Mouse (Mus musculus): ENCODE results near the gene Arid2. TPM values are rescaled to one million over a fixed set of nuclear protein-coding genes. Genes with fewer than 3 reads are reported as not detected.
"Not testable (repeated sequence)": the region's sequence is repeated elsewhere in the genome, so short reads cannot be mapped to it uniquely, and the experiment has no call there.

The Arid2 gene
- total RNA-seq, 2 experiments from 2014 or later, result 10.5 to 12.0 TPM

GRCm38 (mm10) chr15:96285323-96286014, 1.8 kb upstream of the Arid2 start:
- DNase-seq (ENCODE audit: low spot score), result peak; percentile 93

DNA sequence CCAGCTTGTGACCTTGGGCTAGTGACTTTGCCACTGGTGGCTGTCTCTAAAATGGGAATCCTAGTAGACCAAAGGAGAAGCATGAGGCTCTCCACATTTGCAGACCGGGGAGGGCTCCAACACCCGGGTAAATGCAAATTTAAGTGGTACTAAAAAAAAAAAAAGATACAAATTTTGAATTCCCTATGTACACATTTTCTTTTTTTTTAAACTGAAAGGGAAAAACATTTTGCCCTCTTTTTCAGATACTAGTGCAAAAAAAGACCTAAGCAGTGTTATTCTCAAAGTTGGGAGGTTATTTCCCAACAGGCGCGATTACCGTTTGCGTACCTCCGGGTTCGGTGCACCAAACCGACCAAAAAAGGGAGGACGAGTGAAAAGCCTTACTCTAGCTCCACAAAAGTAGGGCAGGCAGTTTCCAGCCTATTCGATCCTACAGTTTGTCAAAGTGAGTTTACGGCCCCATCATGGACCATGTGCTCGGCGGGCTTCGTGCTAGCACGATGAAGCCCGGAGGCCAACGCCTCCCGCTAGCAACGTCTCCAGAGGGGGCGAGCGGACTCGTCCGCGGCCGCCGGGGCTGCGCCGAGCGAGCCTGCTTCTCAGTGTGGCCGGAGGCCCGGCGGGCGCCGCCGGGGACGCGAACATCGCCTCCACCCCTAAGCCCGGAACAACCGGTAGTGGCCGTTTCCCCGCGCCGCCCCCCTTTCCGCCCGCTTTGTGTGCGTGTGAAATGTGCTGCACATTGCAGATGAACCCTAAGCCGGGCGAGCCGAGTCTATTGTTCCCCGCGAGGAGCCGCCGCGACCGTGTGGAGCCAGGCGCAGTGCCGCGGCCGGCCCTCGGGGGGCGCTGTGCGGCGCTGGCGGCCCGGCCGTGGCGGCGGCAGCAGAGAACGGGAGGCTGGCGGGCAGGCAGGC, 1.0 kb upstream of the Arid2 start:
- DNase-seq (ENCODE audit: low spot score), result peak; percentile 94

DNA sequence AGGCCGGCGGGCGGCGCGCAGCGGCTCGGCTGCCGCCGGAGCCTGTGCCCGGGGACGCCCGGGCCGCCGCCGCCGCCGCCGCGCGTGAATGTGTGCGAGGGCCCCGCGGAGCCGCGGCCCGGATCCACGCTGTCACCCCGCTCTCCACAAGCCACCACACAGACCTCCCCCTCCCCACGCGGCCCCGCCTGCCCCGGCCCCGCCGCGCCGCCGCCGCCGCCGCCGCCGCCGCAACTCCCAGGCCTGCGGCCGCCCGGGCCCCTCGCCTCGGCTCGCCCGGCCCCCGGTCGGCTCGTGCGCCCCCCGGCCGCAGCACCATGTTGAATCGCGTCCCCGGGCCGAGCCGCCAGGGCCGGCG, 404 bp upstream of the Arid2 start:
- no peak for DNase-seq (ENCODE audit: low spot score)

DNA sequence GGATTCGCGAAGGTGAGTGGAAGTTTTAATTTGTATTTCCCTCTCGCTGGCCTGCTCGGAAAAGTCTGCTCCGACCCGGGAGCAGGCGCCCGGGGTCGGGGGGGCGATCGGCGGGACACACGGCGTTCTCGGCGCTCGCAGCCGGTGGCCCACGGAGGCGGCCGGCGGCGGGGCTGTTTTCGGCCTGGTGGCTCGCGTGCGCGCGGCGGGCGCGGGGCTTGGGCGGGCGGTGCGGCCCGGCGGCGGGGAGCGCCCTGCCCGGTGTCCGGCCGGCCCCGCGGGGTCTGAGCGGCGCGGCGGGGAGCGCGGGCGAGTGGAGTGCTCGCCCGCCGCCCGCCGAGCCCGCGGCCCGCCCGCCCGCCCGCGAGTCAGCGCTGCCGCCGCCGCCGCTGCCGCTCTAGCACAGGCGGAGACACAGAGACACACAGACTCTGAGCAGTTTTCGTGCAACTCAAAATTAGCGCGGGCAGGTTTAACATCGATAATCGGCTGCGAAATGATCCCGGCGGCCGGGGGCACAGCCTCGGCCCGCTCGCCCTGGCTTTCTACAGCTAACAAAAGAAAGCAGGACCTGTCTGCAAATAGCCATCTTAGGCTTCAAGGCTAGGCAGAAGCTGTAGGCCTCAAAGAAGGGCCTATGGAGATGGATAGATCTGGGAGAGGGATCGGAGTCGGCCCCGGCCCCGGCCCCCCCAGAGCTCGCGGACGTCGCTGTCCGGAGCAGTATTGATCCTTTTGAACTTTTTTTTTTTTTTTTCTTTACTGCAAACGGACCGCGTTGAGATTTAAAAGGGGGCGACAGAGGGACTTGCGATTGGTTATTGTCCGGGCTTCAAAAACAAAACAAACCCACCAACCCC, 888 bp downstream of the Arid2 start:
- peak; percentile 33 for DNase-seq (ENCODE audit: low spot score)

DNA sequence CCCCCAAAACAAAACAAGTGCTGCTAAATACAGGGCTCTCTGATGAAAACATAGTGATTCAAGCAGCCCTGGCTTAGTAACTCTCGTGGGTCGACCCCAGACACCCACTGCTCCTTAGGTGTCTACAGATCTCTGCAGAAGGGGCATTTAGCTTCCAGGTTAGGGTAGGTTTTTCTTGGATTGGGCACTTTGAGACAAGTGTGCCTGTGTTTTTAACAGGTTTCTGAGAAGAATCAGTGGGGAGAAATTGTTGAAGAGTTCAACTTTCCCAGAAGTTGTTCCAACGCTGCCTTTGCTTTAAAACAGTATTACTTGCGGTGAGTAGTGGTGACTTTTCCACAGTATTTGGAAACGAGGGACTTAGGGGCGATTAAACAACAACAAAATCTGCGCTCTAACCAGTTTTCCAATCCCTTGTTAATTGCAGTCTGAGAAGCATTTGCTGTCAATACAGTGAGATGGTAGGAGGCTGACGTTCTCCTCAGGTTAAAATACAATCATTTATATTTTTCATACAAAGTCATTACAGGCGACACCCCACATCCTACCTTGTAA, 1.6 kb downstream of the Arid2 start:
- DNase-seq (ENCODE audit: low spot score), result no peak

GRCm38 (mm10) chr15:96290001-96290400, 2.7 kb downstream of the Arid2 start:
- no peak for DNase-seq (ENCODE audit: low spot score)

DNA sequence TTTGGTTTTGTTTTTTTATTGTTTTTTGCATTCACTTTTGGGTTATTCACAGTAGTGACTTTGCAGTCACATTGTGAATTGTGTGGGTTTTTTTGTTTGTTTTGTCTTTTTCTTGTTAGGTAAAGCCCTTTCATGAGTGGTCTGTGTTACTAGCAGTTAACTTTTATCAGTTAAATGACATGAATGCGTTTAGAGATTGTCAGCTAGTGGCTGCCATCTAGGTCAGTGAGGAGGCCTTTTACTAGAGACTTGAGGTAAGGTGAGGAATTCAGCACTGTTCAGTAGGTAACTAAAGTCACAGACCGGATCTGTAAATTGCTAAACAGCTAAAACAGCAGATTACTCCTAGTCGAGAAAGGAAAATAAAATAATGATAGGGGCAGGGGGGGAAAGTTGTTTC, 6.1 kb downstream of the Arid2 start:
- no peak for DNase-seq (ENCODE audit: low spot score)

GRCm38 (mm10) chr15:96297078-96297590, 9.8 kb downstream of the Arid2 start:
- DNase-seq (ENCODE audit: low spot score), result no peak

- no peak for DNase-seq (ENCODE audit: low spot score)
These were observed 10.4 kb downstream of the Arid2 start for GRCm38 (mm10) chr15:96297623-96298188.

DNA sequence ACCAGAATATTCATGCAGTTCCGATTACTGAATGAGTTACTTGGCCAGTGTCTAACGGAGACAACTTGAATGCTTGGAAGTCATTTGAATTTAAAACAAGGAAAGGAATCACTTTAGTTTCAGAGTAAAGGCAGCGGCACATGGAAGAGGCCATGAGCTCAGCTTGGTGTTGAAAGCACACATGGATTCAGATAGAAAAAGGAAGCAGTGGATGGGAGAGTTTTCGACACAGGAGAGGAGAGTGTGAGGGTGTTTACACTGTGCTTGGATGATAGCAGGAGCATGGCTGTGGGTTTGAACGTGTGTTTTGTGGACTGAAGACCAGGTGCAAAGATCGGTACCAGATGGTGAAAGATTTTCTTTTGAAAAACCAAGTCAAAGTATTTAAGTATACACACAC, 22.0 kb downstream of the Arid2 start:
- DNase-seq (ENCODE audit: low spot score), result no peak

DNA sequence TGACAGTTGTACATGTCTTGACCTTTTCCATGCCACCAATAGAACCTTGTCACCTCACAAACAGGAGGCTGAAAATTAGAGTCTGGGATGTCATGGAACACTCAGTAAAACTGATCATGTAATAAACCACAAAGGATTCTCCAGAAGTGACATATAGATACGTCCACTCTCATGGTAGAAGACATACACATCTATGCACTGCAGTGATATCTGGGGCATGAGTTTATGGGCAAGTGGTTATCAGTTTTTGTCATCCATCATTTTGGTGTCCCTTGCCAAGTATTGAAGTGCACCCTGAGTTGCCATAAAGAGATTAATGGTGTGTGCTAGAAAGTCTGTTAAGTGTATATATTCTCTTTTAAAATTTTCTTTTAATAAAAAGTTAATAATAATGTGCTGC, 25.6 kb downstream of the Arid2 start:
- no peak for DNase-seq (ENCODE audit: low spot score)

DNA sequence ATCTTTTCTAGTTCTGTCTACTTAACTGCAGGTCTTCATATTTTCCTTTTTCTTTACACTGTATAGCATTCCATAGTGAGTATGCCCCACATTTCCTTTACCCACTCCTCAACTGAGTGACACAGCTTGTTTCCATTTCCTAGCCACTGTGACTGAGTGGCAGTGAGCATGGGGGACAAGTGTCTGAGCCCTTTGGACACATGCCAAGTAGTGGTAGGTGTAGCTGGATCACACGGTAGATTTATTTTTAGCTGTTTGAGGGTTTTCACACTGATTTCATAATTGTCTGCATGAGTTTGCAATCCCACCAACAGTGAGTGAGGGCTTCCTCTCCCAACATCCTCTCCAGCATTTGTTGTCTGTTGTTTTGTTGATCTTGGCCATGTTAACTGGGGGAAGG, 28.3 kb downstream of the Arid2 start:
- DNase-seq (ENCODE audit: low spot score), result no peak

GRCm38 (mm10) chr15:96319335-96319734, 32.0 kb downstream of the Arid2 start:
- DNase-seq (ENCODE audit: low spot score), result no peak

GRCm38 (mm10) chr15:96325726-96326328, 38.5 kb downstream of the Arid2 start:
- DNase-seq (ENCODE audit: low spot score), result no peak

DNA sequence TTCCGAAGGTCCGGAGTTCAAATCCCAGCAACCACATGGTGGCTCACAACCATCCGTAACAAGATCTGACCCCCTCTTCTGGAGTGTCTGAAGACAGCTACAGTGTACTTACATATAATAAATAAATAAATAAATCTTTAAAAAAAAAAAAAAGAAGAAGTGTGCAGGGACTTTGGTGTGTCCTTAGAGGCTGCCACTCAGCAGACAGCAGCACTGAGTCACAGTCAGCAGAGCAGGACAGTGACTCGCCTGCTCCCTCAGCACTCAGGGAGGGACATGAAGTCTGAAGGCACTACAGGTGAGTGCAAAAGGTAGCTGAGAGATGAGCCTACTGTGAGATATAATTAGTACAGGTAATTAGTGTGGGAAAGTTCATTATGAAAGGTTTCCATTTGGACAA, 41.4 kb downstream of the Arid2 start:
- DNase-seq (ENCODE audit: low spot score), result not testable (repeated sequence)

GRCm38 (mm10) chr15:96330536-96330935, 43.2 kb downstream of the Arid2 start:
- no peak for DNase-seq (ENCODE audit: low spot score)

DNA sequence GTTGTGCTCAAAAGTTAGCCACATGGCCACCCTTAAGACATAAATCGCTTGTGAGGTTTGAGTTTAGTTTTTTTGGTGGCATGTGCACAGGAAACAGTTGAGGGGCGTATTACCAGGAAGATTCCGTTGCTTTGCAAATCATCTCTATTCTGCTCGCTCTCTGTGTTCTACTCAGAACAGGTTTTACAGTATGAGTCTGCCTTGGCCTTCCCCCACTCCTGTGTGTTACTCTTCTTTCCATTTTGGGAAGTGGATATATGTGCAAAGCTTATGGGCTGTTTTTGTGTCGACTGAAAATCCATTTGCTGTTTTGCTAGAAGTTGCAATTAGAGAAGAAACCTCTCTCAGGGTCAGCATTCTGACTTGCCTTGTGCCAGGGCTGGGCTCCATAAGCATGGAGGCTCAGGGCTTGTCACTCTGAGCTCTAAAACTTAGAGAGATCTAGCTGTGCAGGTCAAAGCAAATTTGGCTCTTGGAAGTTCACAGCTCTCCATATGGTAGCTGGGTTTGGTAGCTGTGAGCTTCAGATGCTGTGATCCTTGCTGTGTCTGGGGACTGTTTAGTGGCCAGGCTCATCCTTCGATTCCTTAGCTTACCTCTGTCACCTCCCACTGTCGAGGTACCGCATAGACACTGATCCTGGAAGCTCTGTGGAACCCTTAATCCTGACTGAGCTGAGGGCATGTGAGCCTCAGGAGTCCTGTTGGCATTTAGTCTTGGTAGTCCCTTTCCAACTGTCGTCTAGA, 45.3 kb downstream of the Arid2 start:
- no peak for DNase-seq (ENCODE audit: low spot score)

GRCm38 (mm10) chr15:96333350-96333749, 46.0 kb downstream of the Arid2 start:
- no peak for DNase-seq (ENCODE audit: low spot score)

- DNase-seq (ENCODE audit: low spot score), result no peak
These were observed 53.6 kb downstream of the Arid2 start for GRCm38 (mm10) chr15:96340924-96341323.

DNA sequence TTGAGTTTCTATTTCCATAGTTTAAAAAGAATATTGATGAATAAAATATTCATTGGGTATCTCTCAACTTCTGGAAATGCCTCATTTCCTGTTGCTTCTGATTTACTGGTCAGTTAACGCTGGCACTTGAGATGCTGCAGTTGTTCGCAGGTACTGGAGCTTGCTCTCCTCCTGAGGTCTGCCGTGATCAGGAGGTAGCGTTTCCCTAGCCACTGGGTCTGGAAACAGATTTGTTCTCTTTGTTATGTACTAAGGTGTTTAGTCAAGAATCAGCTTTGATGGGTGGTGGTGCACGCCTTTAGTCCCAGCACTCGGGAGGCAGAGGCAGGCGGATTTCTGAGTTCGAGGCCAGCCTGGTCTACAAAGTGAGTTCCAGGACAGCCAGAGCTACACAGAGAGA, 54.8 kb downstream of the Arid2 start:
- DNase-seq (ENCODE audit: low spot score), result no peak

All from gastrocnemius, adult 18-20 months (tissue).